Mouse (Mus musculus) kidney, embryonic 16.5 days (tissue): ENCODE data around the gene Mrpl43. TPM values are rescaled to one million over a fixed set of nuclear protein-coding genes. Genes with fewer than 3 reads are reported as not detected.

Experiments
- ATAC-seq: fragments of 200-750 bp; cut with Nextera tagmentation; 2 replicates; pipeline ENCODE4 v1.8.0; 2017; ENCODE audit warnings: moderate TSS enrichment; ENCODE audit not compliant: low FRiP score, low TSS enrichment
- H3K27ac ChIP-seq: fragments of 300-500 bp; sonication (generic); 2 replicates; pipeline ENCODE4 v1.5.1; 2014; ENCODE audit warnings: low read length
- H3K27me3 ChIP-seq: fragments of 300-500 bp; sonication (generic); 2 replicates; pipeline ENCODE4 v1.6.1; 2014; ENCODE audit warnings: low read length, control low read depth, mixed read lengths; ENCODE audit not compliant: insufficient read depth
- H3K36me3 ChIP-seq: fragments of 300-500 bp; sonication (generic); 2 replicates; pipeline ENCODE4 v1.6.1; 2014; ENCODE audit warnings: low read length, control low read depth, mixed read lengths; ENCODE audit not compliant: insufficient read depth
- H3K4me1 ChIP-seq: fragments of 300-500 bp; sonication (generic); 2 replicates; pipeline ENCODE4 v1.6.1; 2014; ENCODE audit warnings: low read length, control low read depth, mixed read lengths; ENCODE audit not compliant: insufficient read depth
- H3K4me2 ChIP-seq: fragments of 300-500 bp; sonication (generic); replicated peaks from 2 replicates; pipeline ENCODE4 v1.6.1; 2014; ENCODE audit warnings: low read depth, low read length
- H3K4me3 ChIP-seq: fragments of 300-500 bp; sonication (generic); 2 replicates; pipeline ENCODE4 v1.5.1; 2014; ENCODE audit warnings: mild to moderate bottlenecking, low read length
- H3K9ac ChIP-seq: fragments of 300-500 bp; sonication (generic); replicated peaks from 2 replicates; pipeline ENCODE4 v1.6.1; 2014; ENCODE audit warnings: low read length
- H3K9me3 ChIP-seq: fragments of 300-500 bp; sonication (generic); 2 replicates; pipeline ENCODE4 v1.6.1; 2016; ENCODE audit warnings: low read length, control low read depth
- WGBS: fragments of 180-500 bp; shearing (Covaris S2); extraction: QIAGEN DNeasy Blood & Tissue Kit; methylation state at CpG from one replicate; pipeline ENCODE4 v1.1.7; 2014; 5-methylcytosine and 5-hydroxymethylcytosine counted together
- polyA plus RNA-seq: library from polyadenylated mRNA; unstranded; fragments of >200 nt; fragmentation: Nextera tagmentation; extraction: Ambion mirVana; gene quantifications from 2 replicates; pipeline ENCODE4 v1.2.1, GENCODE M21; 2015

The Mrpl43 gene
- polyA plus RNA-seq, 1 experiment from 2014 or later: 72.8 TPM

DNA sequence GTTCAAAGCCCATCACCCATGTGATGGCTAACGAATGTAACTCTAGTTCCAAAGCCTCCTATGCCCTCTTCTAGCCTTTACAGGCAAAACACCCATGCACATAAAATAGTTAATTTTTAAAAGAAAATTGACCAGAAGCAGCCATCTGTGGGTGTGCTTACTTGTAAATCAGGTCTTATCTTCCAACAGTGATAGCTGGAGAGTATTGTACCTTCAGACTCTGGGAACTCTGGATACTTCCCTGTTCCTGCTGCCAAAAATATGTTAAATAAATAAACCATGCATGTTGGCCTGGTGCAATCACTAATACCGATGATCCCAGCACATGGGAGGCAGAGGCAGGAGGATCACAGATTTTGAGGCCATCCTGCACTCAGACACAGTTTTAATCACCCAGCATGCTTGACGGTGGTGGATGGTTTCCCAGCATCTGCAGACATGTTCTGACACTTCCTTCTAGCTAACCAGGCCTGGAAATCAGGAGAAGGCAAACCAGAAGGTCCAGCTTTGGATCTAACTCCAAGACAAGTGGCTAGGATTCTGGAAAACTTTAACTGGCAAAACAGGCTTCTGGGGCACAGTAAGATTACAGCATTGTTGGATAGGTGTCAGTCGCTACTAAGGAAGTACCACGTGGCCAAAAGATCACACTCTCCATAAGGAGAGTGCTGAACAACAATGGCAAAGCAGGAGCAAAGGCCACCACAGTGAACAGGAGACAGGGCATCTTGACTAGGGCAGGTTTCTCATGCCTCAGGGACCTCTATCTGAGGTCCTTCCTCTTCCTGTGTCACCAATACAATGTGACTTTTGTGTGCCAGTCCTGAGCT lies 20.9 kb downstream of the Mrpl43 start:
- Histone ChIP-seq H3K27me3 (no peaks in the 10 kb centered on the region), H3K27ac (peak overlapping the region; percentile 11; the same call in 1 of the 2 replicates), H3K36me3 (peaks cover 18% of the 10 kb centered on the region), H3K4me3 (no peak overlapping the region), H3K4me2 (no peak overlapping the region), H3K4me1 (peaks cover 23% of the 10 kb centered on the region), H3K9ac (no peak overlapping the region), H3K9me3 (no peaks in the 10 kb centered on the region)
- WGBS: 43% methylated on average over 5 of the region's 5 CpGs
- ATAC-seq: no peak

DNA sequence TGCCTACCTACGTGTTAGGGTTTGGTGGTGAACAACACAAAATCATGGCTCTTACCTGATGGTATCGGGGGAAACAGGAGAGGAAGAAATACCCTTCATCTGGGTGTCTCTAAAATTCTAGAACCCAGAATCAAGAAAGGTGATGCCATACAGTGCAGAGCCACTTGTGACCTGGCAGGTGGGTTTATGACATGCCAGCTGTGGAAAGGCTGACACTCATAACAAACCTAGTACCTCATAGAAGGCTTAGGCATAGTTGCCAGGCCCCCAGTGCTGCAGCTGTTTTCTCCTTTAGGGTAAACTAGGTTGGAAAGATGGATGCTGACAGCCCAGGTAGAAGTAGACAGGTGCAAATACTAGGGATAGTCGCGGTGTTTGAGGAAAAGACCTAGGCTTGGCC lies 21.8 kb downstream of the Mrpl43 start:
- peaks cover 14% of the 10 kb centered on the region for H3K4me1 ChIP-seq
- no peak for ATAC-seq
- H3K4me3 ChIP-seq: no peak overlapping the region
- no peak overlapping the region for H3K4me2 ChIP-seq
- H3K9me3 ChIP-seq: no peaks in the 10 kb centered on the region
- H3K9ac ChIP-seq: no peak overlapping the region
- H3K27ac ChIP-seq: no peak overlapping the region
- H3K36me3 ChIP-seq: peaks cover 24% of the 10 kb centered on the region
- 95% methylated on average over 4 of the region's 4 CpGs for WGBS
- H3K27me3 ChIP-seq: no peaks in the 10 kb centered on the region

DNA sequence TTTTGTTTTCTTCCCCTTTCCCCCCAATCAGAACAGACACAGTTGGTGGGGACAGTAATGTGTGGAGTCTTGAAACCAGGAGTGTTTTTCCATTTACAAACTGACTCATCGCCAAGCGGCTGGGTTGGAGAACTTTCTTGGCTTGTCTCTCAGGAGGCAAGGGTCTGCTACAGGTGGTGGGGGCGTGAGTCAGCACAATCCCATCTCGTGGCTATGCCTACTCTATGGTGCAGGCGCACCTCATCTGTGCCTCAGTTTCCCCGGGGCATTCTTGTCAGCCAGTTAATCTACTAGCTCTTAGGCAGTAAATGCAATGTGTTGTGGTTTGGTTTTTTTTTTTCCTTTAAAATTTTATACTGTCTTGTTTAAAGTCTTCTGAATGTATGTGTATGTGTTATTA lies 22.9 kb downstream of the Mrpl43 start:
- no peaks in the 10 kb centered on the region for H3K27me3 ChIP-seq
- H3K27ac ChIP-seq: no peak overlapping the region
- WGBS: 93% methylated on average over 6 of the region's 6 CpGs
- H3K9me3 ChIP-seq: no peaks in the 10 kb centered on the region
- peaks cover 26% of the 10 kb centered on the region for H3K36me3 ChIP-seq
- no peak for ATAC-seq
- no peak overlapping the region for H3K4me2 ChIP-seq
- no peak overlapping the region for H3K4me3 ChIP-seq
- H3K9ac ChIP-seq: no peak overlapping the region
- peaks cover 8% of the 10 kb centered on the region; the same call in 1 of the 2 replicates for H3K4me1 ChIP-seq

DNA sequence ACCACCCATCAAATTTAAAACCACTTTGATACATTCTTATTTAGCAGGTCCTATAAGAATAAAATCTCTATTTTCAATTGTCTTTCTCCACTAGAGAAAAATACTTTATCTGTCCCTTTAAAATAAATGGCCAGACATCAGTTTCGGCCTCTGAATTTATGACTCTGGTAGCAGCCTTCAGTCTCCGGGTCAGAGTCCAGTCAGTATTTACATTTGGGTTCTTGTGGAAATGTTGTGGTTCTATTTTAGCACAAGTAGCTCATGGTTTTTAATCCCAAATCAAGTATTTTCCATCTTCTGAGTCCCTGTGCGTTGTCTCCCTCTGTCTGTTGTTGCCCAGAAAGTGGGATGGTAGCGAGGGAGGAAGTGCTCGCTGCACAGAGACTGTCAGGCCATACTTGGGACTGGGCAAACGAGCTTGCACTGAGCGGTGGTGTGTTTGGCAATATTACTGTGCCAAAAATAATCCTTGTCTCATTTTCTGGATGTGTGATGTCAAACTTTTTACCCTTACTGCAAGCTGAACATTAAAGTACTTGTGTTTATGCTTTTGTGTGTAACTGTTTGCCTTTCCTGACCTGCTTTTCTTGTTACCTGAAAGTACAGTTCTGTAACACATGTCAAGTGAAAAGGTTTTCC lies 23.6 kb downstream of the Mrpl43 start:
- 73% methylated on average over 7 of the region's 7 CpGs for whole genome bisulfite sequencing
- no peak for ATAC-seq
- H3K36me3 ChIP-seq: peaks cover 33% of the 10 kb centered on the region

DNA sequence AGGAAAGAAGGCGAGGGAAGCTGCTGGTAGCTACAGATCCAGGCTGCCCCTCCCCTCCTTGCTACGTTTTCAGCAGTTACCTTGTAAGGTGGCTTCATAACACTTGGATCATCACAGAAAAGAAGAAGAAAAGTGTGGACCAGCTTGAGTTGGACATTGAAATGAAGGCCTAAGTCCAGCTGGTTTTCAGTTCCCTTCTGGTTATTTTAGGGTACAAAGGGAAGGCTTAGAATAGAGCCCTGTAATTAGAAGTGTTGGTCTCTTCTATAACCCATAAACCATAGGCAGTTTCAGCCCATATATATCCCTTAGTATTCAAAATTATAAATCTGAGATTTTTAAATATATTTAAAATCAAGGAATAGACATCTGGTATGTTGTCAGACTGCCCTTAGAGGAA lies 25.5 kb downstream of the Mrpl43 start:
- no peaks in the 10 kb centered on the region for H3K27me3 ChIP-seq
- no peak overlapping the region for H3K27ac ChIP-seq
- H3K4me2 ChIP-seq: no peak overlapping the region
- ATAC-seq: no peak
- 93% methylated on average over 2 of the region's 2 CpGs for WGBS
- no peak overlapping the region for H3K9ac ChIP-seq
- peaks cover 49% of the 10 kb centered on the region for H3K36me3 ChIP-seq
- no peak overlapping the region for H3K4me3 ChIP-seq
- no peaks in the 10 kb centered on the region for H3K9me3 ChIP-seq
- H3K4me1 ChIP-seq: 0 out of 2 replicates have a peak, but pooled peaks cover 6% of the 10 kb centered on the region

More for the DNA sequence above, 23.6 kb downstream of the Mrpl43 start:
- no peak overlapping the region for H3K4me2 ChIP-seq
- no peak overlapping the region for H3K4me3 ChIP-seq
- H3K9me3 ChIP-seq: no peaks in the 10 kb centered on the region
- H3K27ac ChIP-seq: no peak overlapping the region; the same call in 1 of the 2 replicates
- H3K4me1 ChIP-seq: 0 out of 2 replicates have a peak, but pooled peaks cover 6% of the 10 kb centered on the region
- H3K27me3 ChIP-seq: no peaks in the 10 kb centered on the region
- no peak overlapping the region for H3K9ac ChIP-seq

DNA sequence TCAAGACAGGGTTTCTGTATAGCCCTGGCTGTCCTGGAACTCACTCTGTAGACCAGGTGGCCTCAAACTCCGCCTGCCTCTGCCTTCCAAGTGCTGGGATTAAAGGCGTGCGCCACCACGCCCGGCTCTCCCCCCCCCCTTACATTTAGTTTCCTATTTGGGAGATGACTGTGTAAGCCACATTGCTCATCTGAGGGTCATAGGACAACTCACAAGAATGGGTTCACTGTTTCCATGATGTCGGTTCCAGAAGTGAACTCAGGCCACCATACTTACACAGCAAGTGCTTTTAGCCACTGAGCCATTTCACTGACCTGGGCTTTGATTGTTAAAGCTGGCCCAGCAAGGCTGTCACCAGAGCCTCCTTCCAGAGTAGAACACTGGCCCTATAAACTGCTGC lies 29.1 kb downstream of the Mrpl43 start:
- Histone ChIP-seq H3K4me2 (no peak overlapping the region), H3K4me1 (no peaks in the 10 kb centered on the region), H3K9me3 (no peaks in the 10 kb centered on the region), H3K27me3 (no peaks in the 10 kb centered on the region), H3K27ac (no peak overlapping the region), H3K36me3 (peaks cover 80% of the 10 kb centered on the region), H3K9ac (no peak overlapping the region), H3K4me3 (no peak overlapping the region)
- 91% methylated on average over 6 of the region's 6 CpGs for WGBS
- no peak for ATAC-seq

DNA sequence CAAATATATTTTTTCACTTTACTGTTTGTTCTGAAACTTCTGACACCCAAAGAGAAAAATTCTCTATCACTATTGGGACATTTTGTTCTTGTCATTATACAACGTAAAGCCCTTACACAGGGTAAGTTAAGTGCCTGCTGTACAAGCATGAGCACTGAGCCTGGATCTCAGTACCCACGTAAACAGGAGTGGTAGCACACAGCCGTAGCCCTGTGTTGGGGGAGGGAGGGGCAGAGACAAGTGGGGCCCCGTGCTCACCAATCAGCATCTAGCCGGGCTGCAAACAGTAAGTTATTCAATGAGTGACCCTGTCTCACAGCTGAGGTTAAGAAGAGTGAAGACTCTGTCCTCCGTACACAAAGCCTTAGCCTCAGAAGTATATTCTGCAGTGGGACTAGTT lies 29.6 kb downstream of the Mrpl43 start:
- Histone ChIP-seq H3K4me3 (no peak overlapping the region), H3K27ac (no peak overlapping the region), H3K9me3 (no peaks in the 10 kb centered on the region), H3K4me2 (no peak overlapping the region), H3K4me1 (no peaks in the 10 kb centered on the region), H3K36me3 (peaks cover 77% of the 10 kb centered on the region), H3K9ac (no peak overlapping the region), H3K27me3 (no peaks in the 10 kb centered on the region)
- ATAC-seq: no peak
- 83% methylated on average over 6 of the region's 6 CpGs for WGBS

DNA sequence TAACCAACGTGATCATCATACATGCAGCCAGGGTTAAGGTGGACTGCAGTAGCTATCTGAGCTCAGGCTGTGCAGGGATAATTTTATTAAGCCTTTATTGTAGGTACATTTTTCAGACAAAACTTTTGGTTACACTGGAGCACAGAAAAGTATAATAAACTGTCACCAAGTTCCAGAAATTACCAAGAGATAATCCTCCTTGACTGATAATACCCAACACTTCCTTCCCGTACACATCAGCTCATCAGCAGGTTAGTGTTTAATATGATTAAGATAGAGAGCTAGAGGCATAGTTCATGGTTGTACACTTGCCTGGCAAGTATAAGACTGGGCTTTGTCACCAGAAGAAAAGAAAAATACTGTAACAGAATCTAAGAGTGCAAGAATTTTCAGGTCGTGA lies 37.9 kb downstream of the Mrpl43 start:
- no peak overlapping the region for H3K4me2 ChIP-seq
- no peak overlapping the region for H3K27ac ChIP-seq
- H3K4me3 ChIP-seq: no peak overlapping the region
- WGBS: 93% methylated on average over 3 of the region's 3 CpGs
- H3K36me3 ChIP-seq: peaks cover 72% of the 10 kb centered on the region
- no peaks in the 10 kb centered on the region for H3K9me3 ChIP-seq
- no peak for ATAC-seq
- no peaks in the 10 kb centered on the region for H3K27me3 ChIP-seq
- no peak overlapping the region for H3K9ac ChIP-seq
- no peaks in the 10 kb centered on the region for H3K4me1 ChIP-seq

DNA sequence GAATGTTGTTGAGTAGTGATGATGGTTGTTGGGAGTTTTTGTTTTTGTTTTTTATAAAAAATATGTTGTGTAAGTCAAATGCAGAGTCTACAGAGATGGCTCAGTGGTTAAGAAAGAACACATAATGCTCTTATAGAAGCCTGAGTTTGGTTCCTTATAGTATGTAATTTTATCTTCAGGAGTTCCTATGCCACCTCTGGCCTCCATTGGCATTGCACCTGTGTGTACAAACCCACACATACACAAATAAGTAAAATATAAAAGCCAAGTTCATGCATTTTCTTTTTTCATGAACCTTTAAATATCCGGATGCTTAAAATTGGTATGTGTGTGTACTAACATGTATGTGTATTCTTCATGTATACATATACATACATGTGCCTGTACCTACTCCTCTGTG lies 40.3 kb downstream of the Mrpl43 start:
- Histone ChIP-seq H3K27me3 (no peaks in the 10 kb centered on the region), H3K9ac (no peak overlapping the region), H3K36me3 (peaks cover 67% of the 10 kb centered on the region), H3K4me1 (no peaks in the 10 kb centered on the region), H3K9me3 (no peaks in the 10 kb centered on the region), H3K4me2 (no peak overlapping the region), H3K4me3 (no peak overlapping the region), H3K27ac (no peak overlapping the region)
- ATAC-seq: no peak
- 95% methylated on average over 1 of the region's 1 CpGs for WGBS

DNA sequence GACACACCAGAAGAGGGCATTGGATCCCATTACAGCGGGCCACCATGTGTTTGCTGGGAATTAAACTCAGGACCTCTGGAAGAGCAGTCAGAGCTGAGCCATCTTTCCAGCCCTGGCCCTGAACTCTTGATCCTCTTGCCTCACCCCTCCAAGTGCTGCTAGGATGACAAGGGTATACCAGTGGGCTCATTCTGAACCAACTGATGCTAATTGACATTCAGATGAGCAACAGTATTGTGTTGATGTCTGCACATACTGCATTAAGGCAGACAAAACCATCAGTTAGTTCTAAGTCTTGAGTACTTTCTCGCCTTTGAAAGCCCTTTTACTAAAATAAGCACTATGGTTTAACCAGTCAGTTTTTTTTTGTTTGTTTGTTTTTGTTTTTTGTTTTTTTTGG lies 46.6 kb downstream of the Mrpl43 start:
- Histone ChIP-seq H3K4me1 (no peaks in the 10 kb centered on the region), H3K4me2 (no peak overlapping the region), H3K9me3 (no peaks in the 10 kb centered on the region), H3K9ac (no peak overlapping the region), H3K27ac (no peak overlapping the region), H3K27me3 (no peaks in the 10 kb centered on the region), H3K36me3 (peaks cover 66% of the 10 kb centered on the region), H3K4me3 (no peak overlapping the region)
- no peak for ATAC-seq
- WGBS: 99% methylated on average over 2 of the region's 2 CpGs
